Mouse (Mus musculus): Measurements from ENCODE around the gene Otop2. TPM values are rescaled to one million over a fixed set of nuclear protein-coding genes. Genes with fewer than 3 reads are reported as not detected.

Otop2 gene
- polyA plus RNA-seq, 1 experiment, result not detected

DNA sequence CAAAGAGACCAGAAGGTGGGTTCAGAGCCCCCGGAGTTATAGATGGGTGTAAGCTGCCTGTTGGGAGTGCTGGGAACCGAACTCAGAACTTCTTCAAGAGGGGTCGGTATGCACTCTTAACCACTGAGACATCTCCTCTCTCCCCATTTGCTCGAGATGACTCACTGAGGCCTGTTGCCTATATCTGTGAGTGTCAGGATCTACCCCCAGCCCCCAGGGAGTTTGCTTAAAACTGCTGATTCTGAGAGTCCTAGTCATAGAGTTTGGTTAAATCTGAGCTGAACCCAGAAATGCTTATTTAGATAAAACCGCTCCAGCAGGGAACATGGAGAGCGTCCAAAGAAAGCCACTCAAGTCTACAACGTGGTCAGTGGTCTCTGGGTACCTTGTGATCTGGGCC is 32.8 kb upstream of the Otop2 start:
- no peak overlapping the region for H3K27ac ChIP-seq (ENCODE audit: insufficient read depth, low read depth, low read length)
- no peak overlapping the region for H3K4me3 ChIP-seq (ENCODE audit: insufficient read depth, low read depth, low read length)
- no peak for TF ChIP-seq POLR2A (IDR thresholded peaks at IDR 0.05; ENCODE audit: insufficient read depth, low read depth, low read length)
- TF ChIP-seq CTCF (IDR thresholded peaks at IDR 0.05; ENCODE audit: insufficient read depth, low read depth, low read length), result no peak
- WGBS, result 84% methylated on average over 7 of the region's 7 CpGs
- peaks cover 16% of the 10 kb centered on the region for H3K4me1 ChIP-seq (ENCODE audit: control insufficient read depth, insufficient read depth, low read length)

- no peak overlapping the region for H3K4me3 ChIP-seq (ENCODE audit: insufficient read depth, low read depth, low read length)
- no peak overlapping the region for H3K27ac ChIP-seq (ENCODE audit: insufficient read depth, low read depth, low read length)
- peaks cover 16% of the 10 kb centered on the region for H3K4me1 ChIP-seq (ENCODE audit: control insufficient read depth, insufficient read depth, low read length)
- TF ChIP-seq CTCF (IDR thresholded peaks at IDR 0.05; ENCODE audit: insufficient read depth, low read depth, low read length), result no peak
- TF ChIP-seq POLR2A (IDR thresholded peaks at IDR 0.05; ENCODE audit: insufficient read depth, low read depth, low read length), result no peak
- 92% methylated on average over 6 of the region's 6 CpGs for WGBS
These were observed 32.2 kb upstream of the Otop2 start for GRCm38 (mm10) chr11:115274771-115275170.

- Histone ChIP-seq H3K4me3 (ENCODE audit: insufficient read depth, low read depth, low read length) (no peak overlapping the region), H3K27ac (ENCODE audit: insufficient read depth, low read depth, low read length) (no peak overlapping the region), H3K4me1 (ENCODE audit: control insufficient read depth, insufficient read depth, low read length) (peaks cover 13% of the 10 kb centered on the region)
- WGBS, result 81% methylated on average over 6 of the region's 6 CpGs
- TF ChIP-seq CTCF (IDR thresholded peaks at IDR 0.05; ENCODE audit: insufficient read depth, low read depth, low read length), result no peak
- no peak for TF ChIP-seq POLR2A (IDR thresholded peaks at IDR 0.05; ENCODE audit: insufficient read depth, low read depth, low read length)
These were observed 31.5 kb upstream of the Otop2 start for GRCm38 (mm10) chr11:115275509-115275908.

GRCm38 (mm10) chr11:115275954-115276353 is 31.0 kb upstream of the Otop2 start:
- TF ChIP-seq CTCF (IDR thresholded peaks at IDR 0.05; ENCODE audit: insufficient read depth, low read depth, low read length) (no peak), POLR2A (IDR thresholded peaks at IDR 0.05; ENCODE audit: insufficient read depth, low read depth, low read length) (no peak)
- peak overlapping the region; percentile 15; the same call in 1 of the 2 replicates for H3K4me3 ChIP-seq (ENCODE audit: insufficient read depth, low read depth, low read length)
- H3K27ac ChIP-seq (ENCODE audit: insufficient read depth, low read depth, low read length), result no peak overlapping the region
- 52% methylated on average over 3 of the region's 3 CpGs for WGBS
- H3K4me1 ChIP-seq (ENCODE audit: control insufficient read depth, insufficient read depth, low read length), result peaks cover 13% of the 10 kb centered on the region

DNA sequence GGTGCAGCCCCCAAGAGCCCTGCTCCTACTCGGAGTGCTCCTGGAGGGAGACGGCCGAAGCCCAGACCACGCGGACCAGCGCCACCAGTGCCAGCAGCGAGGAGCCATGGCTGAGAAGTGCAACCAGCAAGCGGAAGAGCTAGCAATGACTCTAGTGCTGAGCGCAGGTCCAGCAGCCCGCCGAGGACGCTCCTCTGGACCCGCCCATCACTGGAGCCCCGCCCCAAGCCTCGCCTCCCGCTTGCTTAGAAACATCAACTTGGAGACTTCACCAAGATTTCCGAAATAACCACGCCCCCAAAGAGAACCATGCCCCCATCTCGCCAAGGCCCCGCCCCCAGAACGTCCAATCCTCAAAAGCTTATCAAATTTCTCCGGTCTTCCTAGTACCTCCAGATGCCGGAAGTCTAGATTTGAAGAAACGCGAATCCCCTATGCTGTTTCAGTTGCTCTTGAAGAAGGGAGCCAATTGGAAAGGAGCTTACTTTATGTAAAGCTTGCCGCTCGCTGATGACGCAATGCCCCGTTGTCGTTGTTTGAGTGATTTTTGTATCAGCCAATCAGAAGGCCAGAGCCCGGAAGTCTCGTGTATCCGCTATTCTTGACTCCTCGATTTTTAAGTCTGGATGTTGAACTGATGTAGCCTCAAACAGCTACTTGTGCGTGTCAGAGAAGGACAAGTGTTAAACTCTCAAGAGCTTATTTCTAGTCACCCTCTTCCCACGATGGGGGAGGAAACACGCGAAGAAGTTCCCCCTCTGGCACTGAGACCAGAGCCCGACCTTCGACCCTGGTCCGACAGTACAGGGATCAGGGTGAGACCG is 30.0 kb upstream of the Otop2 start, which contains the start of gene Fdxr:
Fdxr (minus strand) TSS at position 271 of the 824 bp plus-strand sequence.
- H3K27ac ChIP-seq (ENCODE audit: insufficient read depth, low read depth, low read length), result peak within 1 kb of the TSS; percentile 92
- TF ChIP-seq CTCF (IDR thresholded peaks at IDR 0.05; ENCODE audit: insufficient read depth, low read depth, low read length) (no peak), POLR2A (IDR thresholded peaks at IDR 0.05; ENCODE audit: insufficient read depth, low read depth, low read length) (peak; percentile 93)
- under 1% methylated on average over 42 of the region's 42 CpGs for WGBS

DNA sequence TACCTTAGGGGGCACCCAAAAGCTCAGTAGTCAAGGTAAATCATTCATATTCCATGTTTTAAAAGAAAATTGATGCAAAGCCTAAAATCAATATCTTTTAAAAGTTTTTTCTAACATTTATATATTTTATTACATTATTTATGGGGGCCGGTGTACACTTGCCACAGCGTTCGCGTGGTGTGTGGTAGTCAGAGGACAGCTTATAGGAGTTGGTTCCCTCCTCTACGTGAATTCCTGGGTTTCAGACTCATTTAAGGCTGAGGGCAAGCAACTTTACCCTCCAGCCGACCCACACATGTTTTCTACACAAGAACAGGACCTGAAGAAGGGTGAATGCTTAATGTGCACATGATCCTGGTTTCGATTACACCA is 29.4 kb upstream of the Otop2 start:
- TF ChIP-seq CTCF (IDR thresholded peaks at IDR 0.05; ENCODE audit: insufficient read depth, low read depth, low read length) (no peak), POLR2A (IDR thresholded peaks at IDR 0.05; ENCODE audit: insufficient read depth, low read depth, low read length) (no peak)
- Histone ChIP-seq H3K4me1 (ENCODE audit: control insufficient read depth, insufficient read depth, low read length) (peaks cover 19% of the 10 kb centered on the region), H3K27ac (ENCODE audit: insufficient read depth, low read depth, low read length) (peak overlapping the region; percentile 92), H3K4me3 (ENCODE audit: insufficient read depth, low read depth, low read length) (peak overlapping the region; percentile 73)
- WGBS, result 15% methylated on average over 7 of the region's 7 CpGs

More for the DNA sequence above, 30.0 kb upstream of the Otop2 start, which contains the start of gene Fdxr:
- Histone ChIP-seq H3K4me1 (ENCODE audit: control insufficient read depth, insufficient read depth, low read length) (peaks cover 15% of the 10 kb centered on the region), H3K4me3 (ENCODE audit: insufficient read depth, low read depth, low read length) (peak within 1 kb of the TSS; percentile 73)

- Histone ChIP-seq H3K27ac (ENCODE audit: insufficient read depth, low read depth, low read length) (no peak overlapping the region), H3K4me3 (ENCODE audit: insufficient read depth, low read depth, low read length) (no peak overlapping the region), H3K4me1 (ENCODE audit: control insufficient read depth, insufficient read depth, low read length) (peaks cover 22% of the 10 kb centered on the region)
- TF ChIP-seq POLR2A (IDR thresholded peaks at IDR 0.05; ENCODE audit: insufficient read depth, low read depth, low read length) (no peak), CTCF (IDR thresholded peaks at IDR 0.05; ENCODE audit: insufficient read depth, low read depth, low read length) (no peak)
- WGBS, result 73% methylated on average over 6 of the region's 6 CpGs
These were observed 28.8 kb upstream of the Otop2 start for GRCm38 (mm10) chr11:115278176-115278575.

- H3K4me1 ChIP-seq (ENCODE audit: control insufficient read depth, insufficient read depth, low read length), result peaks cover 26% of the 10 kb centered on the region
- no peak overlapping the region for H3K27ac ChIP-seq (ENCODE audit: insufficient read depth, low read depth, low read length)
These were observed 27.2 kb upstream of the Otop2 start for GRCm38 (mm10) chr11:115279726-115280125.

DNA sequence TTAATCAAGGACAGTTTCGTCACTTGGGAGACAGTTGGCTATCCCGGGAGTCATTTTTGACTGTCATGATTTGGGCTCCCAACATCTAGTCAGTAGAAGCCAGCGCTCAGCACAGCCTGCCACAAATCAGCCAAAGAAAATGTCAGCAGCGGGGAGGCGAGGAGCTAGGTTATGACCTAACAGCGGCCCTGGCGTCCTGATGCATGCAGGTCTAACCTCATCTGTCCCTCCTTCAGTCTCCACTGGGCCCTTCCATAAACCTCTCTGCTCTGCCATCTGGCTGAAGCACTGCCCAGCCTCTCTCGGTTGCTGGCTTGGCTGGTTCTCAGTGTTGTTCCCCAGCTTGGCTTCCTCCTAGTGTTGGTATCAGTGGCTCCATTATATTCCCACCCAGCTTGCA is 24.7 kb upstream of the Otop2 start:
- Histone ChIP-seq H3K4me3 (ENCODE audit: insufficient read depth, low read depth, low read length) (no peak overlapping the region), H3K4me1 (ENCODE audit: control insufficient read depth, insufficient read depth, low read length) (peaks cover 23% of the 10 kb centered on the region; the same call in 1 of the 2 replicates), H3K27ac (ENCODE audit: insufficient read depth, low read depth, low read length) (peak overlapping the region; percentile 62)
- WGBS, result 66% methylated on average over 8 of the region's 8 CpGs
- TF ChIP-seq POLR2A (IDR thresholded peaks at IDR 0.05; ENCODE audit: insufficient read depth, low read depth, low read length), result no peak
- TF ChIP-seq CTCF (IDR thresholded peaks at IDR 0.05; ENCODE audit: insufficient read depth, low read depth, low read length), result no peak

More at GRCm38 (mm10) chr11:115279726-115280125, 27.2 kb upstream of the Otop2 start:
- WGBS, result 76% methylated on average over 1 of the region's 1 CpGs
- TF ChIP-seq POLR2A (IDR thresholded peaks at IDR 0.05; ENCODE audit: insufficient read depth, low read depth, low read length), result no peak
- TF ChIP-seq CTCF (IDR thresholded peaks at IDR 0.05; ENCODE audit: insufficient read depth, low read depth, low read length), result no peak
- no peak overlapping the region for H3K4me3 ChIP-seq (ENCODE audit: insufficient read depth, low read depth, low read length)
